Mouse (Mus musculus) heart, embryonic 12.5 days (tissue): ENCODE results near the gene Mycn. TPM values are rescaled to one million over a fixed set of nuclear protein-coding genes. Genes with fewer than 3 reads are reported as not detected.

ENCODE experiments used
- ATAC-seq: fragments of 200-750 bp; cut with Nextera tagmentation; 2 replicates; pipeline ENCODE4 v1.8.0; 2017; ENCODE audit warnings: moderate TSS enrichment, moderate library complexity; ENCODE audit not compliant: insufficient number of reproducible peaks, low FRiP score
- H3K27ac ChIP-seq: fragments of 300-500 bp; sonication (generic); 2 replicates; pipeline ENCODE4 v1.5.1; 2016; ENCODE audit warnings: mild to moderate bottlenecking, moderate library complexity; ENCODE audit not compliant: poor library complexity, severe bottlenecking
- H3K27me3 ChIP-seq: fragments of 300-500 bp; sonication (generic); replicated peaks from 2 replicates; pipeline ENCODE4 v1.6.1; 2016; ENCODE audit warnings: mild to moderate bottlenecking, moderate library complexity
- H3K36me3 ChIP-seq: fragments of 300-500 bp; sonication (generic); 2 replicates; pipeline ENCODE4 v1.6.1; 2016; ENCODE audit warnings: mild to moderate bottlenecking, moderate library complexity
- H3K4me1 ChIP-seq: fragments of 300-500 bp; sonication (generic); replicated peaks from 2 replicates; pipeline ENCODE4 v1.6.1; 2016; ENCODE audit warnings: mild to moderate bottlenecking
- H3K4me2 ChIP-seq: fragments of 300-500 bp; sonication (generic); 2 replicates; pipeline ENCODE4 v1.6.1; 2016; ENCODE audit warnings: mild to moderate bottlenecking, moderate library complexity
- H3K4me3 ChIP-seq: fragments of 300-500 bp; sonication (generic); 2 replicates; pipeline ENCODE4 v1.5.1; 2016; ENCODE audit warnings: mild to moderate bottlenecking
- H3K9ac ChIP-seq: fragments of 300-500 bp; sonication (generic); 2 replicates; pipeline ENCODE4 v1.6.1; 2016; ENCODE audit warnings: mild to moderate bottlenecking, moderate library complexity
- H3K9me3 ChIP-seq: fragments of 300-500 bp; sonication (generic); replicated peaks from 2 replicates; pipeline ENCODE4 v1.6.1; 2016; ENCODE audit warnings: mild to moderate bottlenecking, moderate library complexity
- WGBS: fragments of 180-500 bp; shearing (Covaris S2); methylation state at CpG from one replicate; pipeline ENCODE4 v1.1.7; 2016; 5-methylcytosine and 5-hydroxymethylcytosine counted together
- polyA plus RNA-seq: library from polyadenylated mRNA; unstranded; fragments of >200 nt; fragmentation: Nextera tagmentation; extraction: Ambion mirVana; gene quantifications from 2 replicates; pipeline ENCODE4 v1.2.1, GENCODE M21; 2016

The Mycn gene
- 75.0 and 75.6 TPM in 2 replicates for polyA plus RNA-seq

- H3K4me3 ChIP-seq = peak within 1 kb of the TSS; percentile 73
- H3K36me3 ChIP-seq = peaks cover 16% of the 10 kb centered on the region
- ATAC-seq = peak; percentile 75
- peak within 1 kb of the TSS; percentile 76 for H3K4me2 ChIP-seq
- no peaks in the 10 kb centered on the region for H3K9me3 ChIP-seq
- no peaks in the 10 kb centered on the region for H3K27me3 ChIP-seq
- peak within 1 kb of the TSS; percentile 85 for H3K27ac ChIP-seq
- H3K9ac ChIP-seq = peak within 1 kb of the TSS; percentile 89
- WGBS = 0% methylated on average over 38 of the region's 38 CpGs
- peaks cover 30% of the 10 kb centered on the region for H3K4me1 ChIP-seq
Measured at GRCm38 (mm10) chr12:12941661-12942363, at the start of gene Mycn. Gene Mycn, minus strand, starts transcription at chr12:12941914.

GRCm38 (mm10) chr12:12987376-12987775 lies 45.7 kb upstream of the Mycn start:
- WGBS = 75% methylated on average over 8 of the region's 8 CpGs
- Histone ChIP-seq H3K36me3 (no peaks in the 10 kb centered on the region), H3K9ac (no peak overlapping the region), H3K9me3 (no peaks in the 10 kb centered on the region), H3K4me2 (no peak overlapping the region), H3K27me3 (no peaks in the 10 kb centered on the region), H3K4me3 (no peak overlapping the region), H3K27ac (no peak overlapping the region), H3K4me1 (peaks cover 7% of the 10 kb centered on the region)
- no peak for ATAC-seq

- 19% methylated on average over 20 of the region's 20 CpGs for WGBS
- no peak; the same call in 1 of the 2 replicates for ATAC-seq
- Histone ChIP-seq H3K9me3 (no peaks in the 10 kb centered on the region), H3K4me3 (no peak overlapping the region), H3K27me3 (no peaks in the 10 kb centered on the region), H3K27ac (no peak overlapping the region), H3K9ac (no peak overlapping the region), H3K4me1 (peaks cover 7% of the 10 kb centered on the region), H3K4me2 (peak overlapping the region; percentile 40), H3K36me3 (no peaks in the 10 kb centered on the region)
Measured at GRCm38 (mm10) chr12:12986612-12987206, 45.0 kb upstream of the Mycn start.

GRCm38 (mm10) chr12:12983032-12983431 lies 41.3 kb upstream of the Mycn start:
- Histone ChIP-seq H3K27ac (no peak overlapping the region), H3K27me3 (no peaks in the 10 kb centered on the region), H3K4me2 (no peak overlapping the region), H3K9ac (no peak overlapping the region), H3K4me3 (no peak overlapping the region), H3K36me3 (no peaks in the 10 kb centered on the region), H3K9me3 (no peaks in the 10 kb centered on the region), H3K4me1 (peaks cover 7% of the 10 kb centered on the region)
- no peak for ATAC-seq
- 84% methylated on average over 1 of the region's 1 CpGs for WGBS

GRCm38 (mm10) chr12:12975397-12975796 lies 33.7 kb upstream of the Mycn start:
- Histone ChIP-seq H3K9ac (no peak overlapping the region), H3K36me3 (no peaks in the 10 kb centered on the region), H3K27ac (no peak overlapping the region), H3K9me3 (no peaks in the 10 kb centered on the region), H3K4me1 (peaks cover 15% of the 10 kb centered on the region; the same call in 1 of the 2 replicates), H3K4me3 (no peak overlapping the region), H3K4me2 (no peak overlapping the region), H3K27me3 (no peaks in the 10 kb centered on the region)
- ATAC-seq = no peak
- 71% methylated on average over 1 of the region's 1 CpGs for WGBS

GRCm38 (mm10) chr12:12972756-12973435 lies 31.2 kb upstream of the Mycn start:
- WGBS = 35% methylated on average over 8 of the region's 8 CpGs
- peak overlapping the region; percentile 58; the same call in 1 of the 2 replicates for H3K27ac ChIP-seq
- peaks cover 15% of the 10 kb centered on the region; the same call in 1 of the 2 replicates for H3K4me1 ChIP-seq
- H3K36me3 ChIP-seq = no peaks in the 10 kb centered on the region
- H3K4me2 ChIP-seq = no peak overlapping the region
- peak; percentile 18; the same call in 1 of the 2 replicates for ATAC-seq
- no peaks in the 10 kb centered on the region for H3K27me3 ChIP-seq
- H3K9ac ChIP-seq = no peak overlapping the region
- H3K9me3 ChIP-seq = no peaks in the 10 kb centered on the region
- no peak overlapping the region for H3K4me3 ChIP-seq

GRCm38 (mm10) chr12:12967946-12968345 lies 26.2 kb upstream of the Mycn start:
- Histone ChIP-seq H3K27ac (no peak overlapping the region), H3K27me3 (no peaks in the 10 kb centered on the region), H3K36me3 (no peaks in the 10 kb centered on the region), H3K4me2 (no peak overlapping the region), H3K9ac (no peak overlapping the region), H3K4me1 (peaks cover 9% of the 10 kb centered on the region; the same call in 1 of the 2 replicates), H3K9me3 (no peaks in the 10 kb centered on the region), H3K4me3 (no peak overlapping the region)
- ATAC-seq = no peak
- WGBS = 51% methylated on average over 2 of the region's 2 CpGs

GRCm38 (mm10) chr12:12964856-12965255 lies 23.1 kb upstream of the Mycn start:
- 86% methylated on average over 3 of the region's 3 CpGs for WGBS
- no peaks in the 10 kb centered on the region for H3K27me3 ChIP-seq
- no peak overlapping the region for H3K4me2 ChIP-seq
- no peak for ATAC-seq
- no peak overlapping the region for H3K27ac ChIP-seq
- H3K4me3 ChIP-seq = no peak overlapping the region
- no peaks in the 10 kb centered on the region for H3K36me3 ChIP-seq
- no peak overlapping the region for H3K9ac ChIP-seq
- H3K4me1 ChIP-seq = no peaks in the 10 kb centered on the region
- no peaks in the 10 kb centered on the region for H3K9me3 ChIP-seq

GRCm38 (mm10) chr12:12947606-12948005 lies 5.9 kb upstream of the Mycn start:
- H3K27me3 ChIP-seq = no peaks in the 10 kb centered on the region
- no peaks in the 10 kb centered on the region; the same call in 1 of the 2 replicates for H3K9me3 ChIP-seq
- peaks cover 12% of the 10 kb centered on the region for H3K4me1 ChIP-seq
- H3K4me2 ChIP-seq = no peak overlapping the region
- 74% methylated on average over 4 of the region's 4 CpGs for WGBS
- no peak for ATAC-seq
- H3K9ac ChIP-seq = no peak overlapping the region
- no peaks in the 10 kb centered on the region for H3K36me3 ChIP-seq
- H3K4me3 ChIP-seq = no peak overlapping the region
- no peak overlapping the region for H3K27ac ChIP-seq

GRCm38 (mm10) chr12:12943288-12943687 lies 1.6 kb upstream of the Mycn start:
- no peak overlapping the region for H3K4me3 ChIP-seq
- H3K9ac ChIP-seq = no peak overlapping the region
- peaks cover 19% of the 10 kb centered on the region for H3K4me1 ChIP-seq
- H3K36me3 ChIP-seq = 0 out of 2 replicates have a peak, but pooled peaks cover 4% of the 10 kb centered on the region
- no peaks in the 10 kb centered on the region for H3K9me3 ChIP-seq
- H3K4me2 ChIP-seq = peak overlapping the region; percentile 76
- 37% methylated on average over 6 of the region's 6 CpGs for WGBS
- H3K27me3 ChIP-seq = no peaks in the 10 kb centered on the region
- H3K27ac ChIP-seq = no peak overlapping the region
- ATAC-seq = no peak
